Mouse (Mus musculus): ENCODE measurements around the gene S100a2. TPM values are rescaled to one million over a fixed set of nuclear protein-coding genes. Genes with fewer than 3 reads are reported as not detected.

S100a2 gene
- polyA plus RNA-seq, 1 experiment from 2014 or later = not detected

DNA sequence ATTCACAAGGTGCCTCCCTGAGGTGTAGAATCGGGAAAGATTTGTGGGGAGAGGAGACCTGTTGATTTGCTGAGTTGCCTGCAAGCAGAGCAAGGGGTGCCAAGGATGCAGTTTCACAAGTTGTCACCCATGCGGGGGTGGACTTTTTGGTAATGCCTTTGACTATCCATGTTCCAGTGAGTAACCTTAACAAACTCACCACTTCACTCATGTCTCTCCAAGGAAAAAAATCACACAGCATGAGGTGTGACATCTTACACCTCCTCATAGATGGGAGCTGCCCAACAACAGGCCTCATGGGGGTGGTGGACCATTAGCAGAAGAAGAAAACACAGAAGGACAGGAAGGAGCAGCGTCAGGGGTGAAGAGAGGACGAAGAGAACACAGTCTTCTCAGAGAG lies 7.5 kb upstream of the S100a2 start:
- H3K4me1 ChIP-seq = peaks cover 11% of the 10 kb centered on the region
- no peaks in the 10 kb centered on the region for H3K27me3 ChIP-seq (ENCODE audit: low read depth, poor library complexity, severe bottlenecking)
- H3K9me3 ChIP-seq (replicated peaks) = no peaks in the 10 kb centered on the region
- H3K36me3 ChIP-seq = no peaks in the 10 kb centered on the region
- no peak overlapping the region for H3K27ac ChIP-seq (replicated peaks)
- no peak overlapping the region for H3K4me3 ChIP-seq
- WGBS = 93% methylated on average over 4 of the region's 4 CpGs
- DNase-seq (ENCODE audit: low spot score) = no peak

DNA sequence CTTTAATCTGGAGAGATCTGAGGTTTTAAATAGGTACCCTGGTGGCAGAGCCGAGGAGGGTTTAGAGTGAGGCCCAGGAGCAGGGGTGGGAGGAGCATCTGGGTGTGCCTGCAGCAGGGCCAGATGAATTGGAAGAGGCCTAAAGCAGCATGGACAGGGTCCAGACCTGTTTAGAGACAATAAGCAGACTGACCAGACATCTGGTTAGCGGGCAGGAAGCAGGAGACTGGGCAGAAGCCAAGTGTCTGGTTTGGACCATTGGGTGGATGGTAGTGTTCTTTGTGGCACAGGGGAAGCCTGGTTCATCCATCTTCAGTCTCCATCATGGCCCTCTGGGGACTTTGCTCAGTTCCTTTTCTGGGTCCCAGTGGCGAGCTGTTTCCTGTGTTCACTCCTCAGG lies 6.2 kb upstream of the S100a2 start:
- DNase-seq (ENCODE audit: low spot score) = no peak
- peaks cover 11% of the 10 kb centered on the region for H3K4me1 ChIP-seq
- no peaks in the 10 kb centered on the region for H3K27me3 ChIP-seq (ENCODE audit: low read depth, poor library complexity, severe bottlenecking)
- no peak overlapping the region for H3K4me3 ChIP-seq
- H3K9me3 ChIP-seq (replicated peaks) = no peaks in the 10 kb centered on the region
- no peaks in the 10 kb centered on the region for H3K36me3 ChIP-seq
- 49% methylated on average over 3 of the region's 3 CpGs for WGBS
- 0 out of 2 replicates have a peak overlapping the region, but pooled peaks have one; percentile 23 for H3K27ac ChIP-seq (replicated peaks)

DNA sequence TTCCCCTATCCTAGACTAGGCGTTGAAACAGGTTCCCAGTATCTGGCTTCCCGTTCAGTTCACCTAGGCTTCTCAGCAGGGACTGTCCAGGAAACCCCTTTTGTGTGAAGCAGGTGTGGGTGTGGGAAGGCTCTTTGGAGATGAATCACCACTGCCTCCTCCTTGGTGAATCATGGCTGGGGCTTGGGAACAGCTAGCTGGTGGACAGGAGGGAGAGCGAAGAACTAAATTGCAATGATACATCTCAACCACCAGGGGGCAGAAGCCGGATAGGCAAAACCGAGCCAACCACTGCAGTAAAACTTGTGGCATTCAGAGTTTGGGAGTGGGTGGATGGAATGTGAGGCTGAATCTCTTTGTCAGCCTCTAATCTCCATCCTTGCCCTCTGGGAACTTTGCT lies 4.5 kb upstream of the S100a2 start:
- H3K27me3 ChIP-seq (ENCODE audit: low read depth, poor library complexity, severe bottlenecking) = no peaks in the 10 kb centered on the region
- H3K4me1 ChIP-seq = peaks cover 11% of the 10 kb centered on the region
- H3K27ac ChIP-seq (replicated peaks) = no peak overlapping the region
- H3K36me3 ChIP-seq = no peaks in the 10 kb centered on the region
- no peak overlapping the region for H3K4me3 ChIP-seq
- 37% methylated on average over 5 of the region's 5 CpGs for WGBS
- H3K9me3 ChIP-seq (replicated peaks) = no peaks in the 10 kb centered on the region
- DNase-seq (ENCODE audit: low spot score) = peak; percentile 64

DNA sequence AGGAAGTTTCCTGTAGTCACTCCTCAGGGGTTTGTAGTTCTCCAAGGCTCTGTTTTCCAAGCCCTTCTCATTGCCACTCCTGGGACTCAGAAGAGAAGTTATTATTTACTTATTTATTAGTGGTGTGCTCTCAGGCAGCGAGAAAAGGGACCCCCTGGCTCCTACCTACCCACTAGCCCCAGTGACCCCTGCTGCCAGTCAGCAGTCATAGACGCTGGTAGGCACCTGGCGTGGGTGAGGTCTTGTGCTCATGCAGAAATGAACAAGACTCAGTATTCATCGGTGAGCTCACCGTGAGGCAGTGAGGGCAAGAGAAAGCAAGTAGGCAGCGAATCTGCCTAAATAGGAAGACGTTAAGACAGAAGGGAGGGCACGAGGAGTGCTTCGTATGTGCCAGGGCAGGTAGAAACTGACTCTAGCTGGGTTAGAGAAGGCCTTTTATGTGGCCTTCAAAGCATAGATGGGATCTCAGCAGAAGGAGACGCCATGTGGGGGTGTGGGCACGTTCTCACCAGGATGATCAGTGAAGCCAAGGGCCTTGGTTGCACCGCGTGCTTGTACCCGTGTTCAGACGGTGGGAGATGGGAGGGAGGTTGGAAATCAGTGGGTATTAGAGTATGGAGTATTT lies 3.9 kb upstream of the S100a2 start:
- Histone ChIP-seq H3K27me3 (ENCODE audit: low read depth, poor library complexity, severe bottlenecking) (no peaks in the 10 kb centered on the region), H3K27ac (replicated peaks) (no peak overlapping the region), H3K4me1 (peaks cover 11% of the 10 kb centered on the region), H3K4me3 (no peak overlapping the region), H3K36me3 (no peaks in the 10 kb centered on the region), H3K9me3 (replicated peaks) (no peaks in the 10 kb centered on the region)
- DNase-seq (ENCODE audit: low spot score) = no peak
- 85% methylated on average over 15 of the region's 15 CpGs for WGBS

DNA sequence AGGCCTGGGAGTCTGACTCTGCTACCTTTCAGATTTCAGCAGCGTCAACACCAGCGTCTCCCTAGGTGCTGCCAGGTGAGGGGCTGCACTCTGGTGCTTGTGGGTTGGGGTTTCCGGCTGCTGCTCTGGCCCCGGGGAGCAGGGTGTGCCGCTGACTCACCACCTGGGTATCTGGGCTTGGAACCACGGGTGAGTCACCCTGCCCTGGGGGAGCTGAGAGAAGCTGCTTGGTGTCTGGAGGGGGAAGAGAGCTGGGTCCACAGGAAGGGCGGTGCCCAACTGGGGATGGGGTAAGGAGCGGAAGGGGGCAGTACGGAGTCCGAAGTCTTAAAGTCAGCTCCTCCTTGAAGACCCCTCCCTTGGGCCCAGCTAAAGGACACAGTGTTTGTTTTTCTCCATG lies 3.1 kb upstream of the S100a2 start:
- no peak overlapping the region for H3K4me3 ChIP-seq
- H3K27me3 ChIP-seq (ENCODE audit: low read depth, poor library complexity, severe bottlenecking) = no peaks in the 10 kb centered on the region
- peaks cover 11% of the 10 kb centered on the region for H3K4me1 ChIP-seq
- H3K36me3 ChIP-seq = no peaks in the 10 kb centered on the region
- no peaks in the 10 kb centered on the region for H3K9me3 ChIP-seq (replicated peaks)
- no peak overlapping the region for H3K27ac ChIP-seq (replicated peaks)
- WGBS = 60% methylated on average over 10 of the region's 10 CpGs
- DNase-seq (ENCODE audit: low spot score) = no peak

DNA sequence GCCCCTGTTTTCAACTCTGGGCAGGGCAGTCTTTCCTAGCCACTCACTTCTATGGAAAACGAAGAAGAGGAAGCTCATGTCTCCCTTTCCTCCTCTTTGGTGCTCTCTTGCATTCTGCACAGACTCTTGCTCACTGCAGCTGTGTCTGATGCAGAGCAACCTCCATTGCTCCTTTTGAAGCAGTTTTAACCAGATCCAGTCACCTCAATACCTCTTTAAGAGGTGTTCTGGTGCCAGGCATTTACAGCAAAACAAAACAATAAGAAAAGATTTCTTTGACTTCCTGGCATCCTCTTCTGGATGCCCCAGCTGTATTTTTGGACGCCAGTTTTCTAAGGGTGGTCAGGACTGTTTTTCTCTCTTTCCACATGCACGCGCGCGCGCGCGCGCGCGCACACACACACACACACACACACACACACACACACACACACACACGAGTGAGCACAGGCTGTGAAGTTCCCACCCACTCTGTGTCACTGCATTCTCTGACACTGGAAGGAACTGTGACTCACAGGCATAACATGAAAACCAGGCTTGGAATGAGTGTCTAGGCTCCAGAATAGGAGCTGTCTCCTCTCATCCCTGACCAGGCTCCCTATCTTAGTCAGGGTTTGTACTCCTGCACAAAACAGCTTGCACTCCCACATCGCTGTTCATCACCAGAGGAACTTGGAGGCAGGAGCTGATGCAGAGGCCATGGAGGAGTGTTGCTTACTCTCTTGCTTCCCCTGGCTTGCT lies 2.5 kb upstream of the S100a2 start:
- no peak for DNase-seq (ENCODE audit: low spot score)
- no peak overlapping the region for H3K4me3 ChIP-seq
- H3K4me1 ChIP-seq = peaks cover 11% of the 10 kb centered on the region
- 93% methylated on average over 14 of the region's 14 CpGs for WGBS
- no peaks in the 10 kb centered on the region for H3K27me3 ChIP-seq (ENCODE audit: low read depth, poor library complexity, severe bottlenecking)
- H3K9me3 ChIP-seq (replicated peaks) = no peaks in the 10 kb centered on the region
- H3K36me3 ChIP-seq = no peaks in the 10 kb centered on the region
- no peak overlapping the region for H3K27ac ChIP-seq (replicated peaks)

DNA sequence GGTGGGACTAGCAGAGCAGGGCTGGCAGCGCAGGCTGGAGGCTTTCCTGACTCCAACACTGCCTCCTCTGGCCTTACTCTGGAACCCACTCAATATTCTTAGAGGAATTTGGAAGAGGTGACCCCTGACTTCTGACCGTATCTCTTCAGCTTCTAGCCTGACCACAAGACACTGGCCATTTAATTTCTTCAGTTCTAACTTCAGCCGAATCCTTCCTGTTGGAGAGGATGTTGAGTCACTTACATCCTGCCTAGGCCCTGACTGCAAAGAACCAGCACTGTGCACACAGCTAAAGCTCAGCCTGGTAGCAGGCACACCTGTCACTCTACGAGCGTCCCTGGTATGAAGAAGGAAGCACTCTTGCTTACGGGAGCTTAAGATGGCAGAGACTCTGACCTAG lies 657 bp upstream of the S100a2 start:
- no peak for DNase-seq (ENCODE audit: low spot score)
- no peaks in the 10 kb centered on the region for H3K27me3 ChIP-seq (ENCODE audit: low read depth, poor library complexity, severe bottlenecking)
- H3K9me3 ChIP-seq (replicated peaks) = no peaks in the 10 kb centered on the region; the same call in 1 of the 2 replicates
- WGBS = 87% methylated on average over 6 of the region's 6 CpGs
- no peaks in the 10 kb centered on the region for H3K36me3 ChIP-seq
- no peak overlapping the region for H3K4me3 ChIP-seq
- no peak overlapping the region for H3K27ac ChIP-seq (replicated peaks)
- H3K4me1 ChIP-seq = no peaks in the 10 kb centered on the region

DNA sequence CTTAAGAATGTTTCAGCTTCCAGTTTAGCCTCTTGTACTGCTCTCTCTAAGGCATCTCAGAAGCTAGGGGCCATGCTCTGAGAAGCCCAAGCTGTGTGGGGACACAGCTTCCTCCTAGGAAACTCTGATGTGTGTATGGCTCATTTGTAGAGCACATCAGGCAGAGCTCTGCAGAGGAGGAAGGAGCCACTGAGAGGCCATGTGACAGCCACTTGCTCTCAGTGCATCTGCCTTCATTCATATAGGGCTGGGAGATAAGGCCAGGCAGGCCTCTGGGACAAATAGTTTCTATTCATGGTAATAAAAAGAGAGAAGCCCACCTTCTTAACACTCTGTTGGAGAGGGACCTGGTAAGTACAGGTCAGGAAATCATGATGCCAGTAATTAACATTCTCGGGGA lies 4.4 kb downstream of the S100a2 start:
- Histone ChIP-seq H3K4me3 (no peak overlapping the region), H3K27me3 (ENCODE audit: low read depth, poor library complexity, severe bottlenecking) (no peaks in the 10 kb centered on the region), H3K9me3 (replicated peaks) (no peaks in the 10 kb centered on the region; the same call in 1 of the 2 replicates), H3K4me1 (0 out of 2 replicates have a peak, but pooled peaks cover 3% of the 10 kb centered on the region), H3K27ac (replicated peaks) (no peak overlapping the region), H3K36me3 (no peaks in the 10 kb centered on the region)
- 82% methylated on average over 1 of the region's 1 CpGs for WGBS
- DNase-seq (ENCODE audit: low spot score) = no peak

DNA sequence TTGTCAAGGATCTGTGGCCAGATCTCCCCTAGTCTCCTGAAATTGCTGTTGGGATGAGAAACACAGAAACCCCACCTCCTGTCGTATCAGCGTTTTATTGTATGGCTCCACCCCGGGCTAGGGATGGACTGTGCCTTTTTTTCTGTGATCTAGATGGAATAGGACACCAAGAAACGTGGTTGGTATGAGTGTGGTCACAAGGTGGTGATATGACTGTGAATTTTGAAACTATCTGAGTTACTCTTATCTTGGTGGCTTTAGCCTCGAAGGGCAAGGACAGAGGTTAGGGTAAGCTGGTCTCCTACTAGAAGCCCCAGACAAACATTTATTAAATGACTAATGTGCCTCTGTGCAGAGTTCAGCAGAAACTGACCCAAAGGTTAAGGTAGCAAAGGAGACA lies 5.5 kb downstream of the S100a2 start:
- 83% methylated on average over 5 of the region's 5 CpGs for WGBS
- Histone ChIP-seq H3K27ac (replicated peaks) (no peak overlapping the region), H3K9me3 (replicated peaks) (no peaks in the 10 kb centered on the region; the same call in 1 of the 2 replicates), H3K36me3 (no peaks in the 10 kb centered on the region), H3K4me1 (0 out of 2 replicates have a peak, but pooled peaks cover 3% of the 10 kb centered on the region), H3K4me3 (no peak overlapping the region), H3K27me3 (ENCODE audit: low read depth, poor library complexity, severe bottlenecking) (no peaks in the 10 kb centered on the region)
- DNase-seq (ENCODE audit: low spot score) = no peak

DNA sequence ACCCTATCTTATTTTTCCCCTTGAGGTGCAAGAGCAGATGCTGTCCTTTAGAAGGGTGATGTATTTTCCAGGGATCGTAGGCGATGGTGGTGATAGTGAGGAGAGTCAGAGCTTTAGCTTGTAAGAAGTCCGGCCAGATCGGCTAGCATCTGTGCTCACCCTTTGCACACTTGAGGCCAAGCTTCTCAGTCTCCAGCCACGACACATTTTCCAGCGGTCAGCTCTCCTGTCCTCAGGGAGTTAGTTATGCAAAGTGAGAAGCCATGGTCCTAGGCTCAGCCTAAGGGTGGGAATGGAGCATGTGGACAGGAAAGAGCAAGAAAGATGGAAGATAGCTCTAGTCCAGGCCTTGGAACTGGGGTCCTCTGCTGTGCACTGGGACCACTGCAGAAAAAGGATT lies 6.8 kb downstream of the S100a2 start:
- DNase-seq (ENCODE audit: low spot score) = no peak
- Histone ChIP-seq H3K9me3 (replicated peaks) (no peaks in the 10 kb centered on the region; the same call in 1 of the 2 replicates), H3K4me3 (no peak overlapping the region), H3K27ac (replicated peaks) (no peak overlapping the region), H3K36me3 (no peaks in the 10 kb centered on the region), H3K27me3 (ENCODE audit: low read depth, poor library complexity, severe bottlenecking) (no peaks in the 10 kb centered on the region), H3K4me1 (0 out of 2 replicates have a peak, but pooled peaks cover 3% of the 10 kb centered on the region)
- WGBS = 89% methylated on average over 6 of the region's 6 CpGs

DNA sequence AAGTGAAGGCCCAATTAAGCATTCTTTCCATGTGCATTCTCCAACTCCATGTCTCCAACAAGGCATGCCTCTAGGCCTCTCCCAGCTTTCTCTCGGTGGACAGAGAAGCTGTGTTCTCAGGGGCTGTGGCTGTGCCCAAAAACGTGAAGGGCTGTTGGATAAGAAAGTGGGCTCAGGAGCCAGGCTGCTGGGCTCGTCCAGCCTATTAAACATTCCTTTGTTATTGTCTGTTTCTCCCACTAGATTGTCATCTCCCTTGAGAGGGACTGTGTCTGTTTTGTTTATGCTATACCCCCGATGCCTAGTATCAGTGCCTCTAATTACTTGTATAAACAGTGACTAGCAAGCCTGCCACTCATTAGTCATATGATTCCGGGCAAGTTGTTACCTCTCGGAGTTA lies 7.7 kb downstream of the S100a2 start:
- Histone ChIP-seq H3K9me3 (replicated peaks) (no peaks in the 10 kb centered on the region; the same call in 1 of the 2 replicates), H3K27ac (replicated peaks) (no peak overlapping the region), H3K36me3 (no peaks in the 10 kb centered on the region), H3K4me3 (no peak overlapping the region), H3K4me1 (0 out of 2 replicates have a peak, but pooled peaks cover 3% of the 10 kb centered on the region), H3K27me3 (ENCODE audit: low read depth, poor library complexity, severe bottlenecking) (no peaks in the 10 kb centered on the region)
- DNase-seq (ENCODE audit: low spot score) = no peak
- 62% methylated on average over 6 of the region's 6 CpGs for WGBS

DNA sequence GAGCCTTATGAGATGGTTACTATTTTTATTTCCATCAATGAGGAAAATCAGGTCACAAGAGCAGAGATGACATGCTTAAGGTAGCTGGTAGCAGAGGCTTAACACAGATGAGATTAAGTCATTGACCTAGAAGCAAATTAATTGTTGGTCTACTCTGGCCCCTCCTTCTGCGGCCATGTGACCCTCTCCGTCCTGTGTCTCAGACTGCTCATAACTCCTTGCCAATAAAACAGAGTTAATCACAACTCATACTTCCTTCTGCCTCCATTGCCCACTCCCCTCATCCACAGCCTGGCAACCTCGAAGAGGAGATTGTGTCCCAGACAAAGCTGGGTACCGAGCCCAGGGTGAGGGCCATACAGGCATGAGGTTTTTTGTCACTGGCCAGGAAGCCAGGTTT lies 8.2 kb downstream of the S100a2 start:
- H3K4me1 ChIP-seq = 0 out of 2 replicates have a peak, but pooled peaks cover 3% of the 10 kb centered on the region
- no peak overlapping the region for H3K4me3 ChIP-seq
- 80% methylated on average over 4 of the region's 4 CpGs for WGBS
- H3K36me3 ChIP-seq = no peaks in the 10 kb centered on the region
- H3K27ac ChIP-seq (replicated peaks) = no peak overlapping the region
- no peak for DNase-seq (ENCODE audit: low spot score)
- no peaks in the 10 kb centered on the region for H3K27me3 ChIP-seq (ENCODE audit: low read depth, poor library complexity, severe bottlenecking)
- H3K9me3 ChIP-seq (replicated peaks) = no peaks in the 10 kb centered on the region; the same call in 1 of the 2 replicates

DNA sequence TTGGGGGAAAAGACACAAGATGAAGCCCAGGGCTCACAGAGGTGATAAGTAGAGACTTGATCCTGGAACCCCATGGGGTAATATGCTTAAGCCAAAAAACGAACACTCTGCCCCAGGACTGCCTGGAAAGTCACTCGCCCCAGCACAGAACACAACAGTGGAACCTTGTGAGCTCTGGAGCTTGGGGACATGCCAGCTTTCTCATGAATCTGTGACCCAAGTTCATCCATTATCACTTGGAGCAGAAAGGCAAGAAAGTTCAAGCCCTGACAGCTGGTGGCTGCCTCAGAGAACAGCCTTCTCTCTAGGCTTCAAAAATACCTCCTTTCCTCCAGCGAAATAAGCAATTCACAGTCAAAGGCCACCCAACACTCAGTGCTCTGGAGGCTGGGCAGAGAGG lies 9.4 kb downstream of the S100a2 start:
- H3K27ac ChIP-seq (replicated peaks) = no peak overlapping the region
- H3K27me3 ChIP-seq (ENCODE audit: low read depth, poor library complexity, severe bottlenecking) = no peaks in the 10 kb centered on the region
- H3K9me3 ChIP-seq (replicated peaks) = no peaks in the 10 kb centered on the region
- DNase-seq (ENCODE audit: low spot score) = no peak
- H3K4me1 ChIP-seq = 0 out of 2 replicates have a peak, but pooled peaks cover 3% of the 10 kb centered on the region
- no peak overlapping the region for H3K4me3 ChIP-seq
- no peaks in the 10 kb centered on the region for H3K36me3 ChIP-seq
- WGBS = 79% methylated on average over 3 of the region's 3 CpGs

Data from midbrain, embryonic 10.5 days (tissue).